In the genomic region with DNA sequence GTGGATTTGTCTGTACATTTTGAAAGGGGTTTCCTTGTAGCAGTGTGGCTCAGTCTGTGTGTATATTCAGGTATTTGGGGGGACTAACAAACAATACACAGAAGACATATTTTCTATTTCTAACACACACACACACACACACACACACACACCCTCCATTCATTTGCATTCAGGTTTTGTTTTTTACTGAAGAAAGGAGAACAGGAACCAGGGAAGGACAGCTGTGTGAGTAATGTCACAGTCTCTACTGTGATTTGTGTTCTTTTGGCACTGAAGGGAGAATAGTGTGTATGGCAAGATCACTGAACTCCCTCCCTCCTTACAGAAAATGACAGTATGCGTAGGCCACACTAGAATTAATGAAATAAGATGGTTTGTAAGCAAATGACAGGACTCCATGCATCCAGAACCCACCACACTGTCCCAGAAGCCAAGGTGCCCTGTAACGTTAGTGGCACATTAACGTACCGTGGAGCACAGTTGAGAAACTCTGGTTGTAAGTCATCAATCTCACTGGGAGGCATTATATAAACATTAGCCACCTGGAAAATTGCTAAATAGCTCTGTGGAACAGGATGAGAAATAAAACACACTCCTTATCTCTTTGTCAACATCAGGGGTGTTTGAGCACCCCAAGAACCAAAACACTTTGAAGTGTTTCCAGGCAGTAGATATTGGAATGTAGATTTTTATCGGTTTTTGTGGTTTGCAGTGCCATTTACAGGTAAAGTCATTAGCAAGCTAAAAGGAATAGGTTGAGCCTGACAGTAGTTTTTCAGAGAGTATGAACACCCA, we compare ENCODE assay signal across 24 mouse cellular contexts. TPM values are rescaled to one million over a fixed set of nuclear protein-coding genes. Genes with fewer than 3 reads are reported as not detected.
A peak's percentile ranks its signal among the peaks of the same experiment; 100 is the strongest.
DNase-seq lines count a peak whose midpoint lies in the region; ATAC-seq lines count a peak whose summit lies in the region.
"Had no signal": no experiment of that assay in that cellular context is flagged by ENCODE, and none has a peak within 500 bp of the region (broad histone marks: within the 10 kb centered on the region; RNA-seq: fewer than 3 reads in every experiment).

No protein-coding gene starts in this region.

- H3K27ac ChIP-seq in heart, embryonic 10.5 days, result no peak overlapping the region
- H3K27ac ChIP-seq in liver, embryonic 13.5 days, result no peak overlapping the region
- no peak overlapping the region for H3K27ac ChIP-seq in liver, embryonic 12.5 days
- H3K27ac ChIP-seq: embryonic facial prominence, embryonic 12.5 days; forebrain, embryonic 15.5 days; heart, adult 2 months; hindbrain, embryonic 12.5 days; midbrain, embryonic 13.5 days; neural tube, embryonic 12.5 days had no signal

- 0 out of 2 replicates have a peak, but pooled peaks have one; percentile 36 for ATAC-seq in liver, embryonic 13.5 days (ENCODE audit: low read depth)
- ATAC-seq in liver, embryonic 12.5 days, result no peak
- ATAC-seq: forebrain, embryonic 15.5 days; intestine, postnatal 0 days; midbrain, embryonic 13.5 days had no signal

- no peaks in the 10 kb centered on the region for H3K27me3 ChIP-seq in heart, embryonic 10.5 days (ENCODE audit: insufficient read depth, poor library complexity, severe bottlenecking)
- no peaks in the 10 kb centered on the region for H3K27me3 ChIP-seq in liver, embryonic 13.5 days
- no peaks in the 10 kb centered on the region for H3K27me3 ChIP-seq in liver, embryonic 12.5 days (replicated peaks)
- H3K27me3 ChIP-seq: embryonic facial prominence, embryonic 12.5 days; forebrain, embryonic 15.5 days; hindbrain, embryonic 12.5 days; midbrain, embryonic 13.5 days; neural tube, embryonic 12.5 days had no signal

- no peaks in the 10 kb centered on the region for H3K9me3 ChIP-seq in heart, embryonic 10.5 days
- H3K9me3 ChIP-seq in liver, embryonic 13.5 days (replicated peaks), result no peaks in the 10 kb centered on the region
- no peaks in the 10 kb centered on the region for H3K9me3 ChIP-seq in liver, embryonic 12.5 days (replicated peaks)
- H3K9me3 ChIP-seq: embryonic facial prominence, embryonic 12.5 days; forebrain, embryonic 15.5 days; G1E; hindbrain, embryonic 12.5 days; midbrain, embryonic 13.5 days; neural tube, embryonic 12.5 days had no signal

- DNase-seq in heart, adult 11 months, result peak; percentile 49
- no peak for DNase-seq in heart, embryonic 10.5 days (ENCODE audit: low spot score)
- no peak for DNase-seq in liver, embryonic 13.5 days
- DNase-seq in fat pad, adult 2 months (ENCODE audit: extremely low read depth, low read depth, low spot score), result peak; percentile 31
- DNase-seq in layer of hippocampus, postnatal 14 days (ENCODE audit: low spot score in 2 of 2), result no peak
- DNase-seq in frontal cortex, adult 2 months (ENCODE audit: extremely low spot score in 1 of 2, low spot score in 1 of 2), result no peak
- DNase-seq: adrenal gland, adult 8-10 months; cerebellum, adult 2 months; cerebellum, postnatal 25 days; gastrocnemius, postnatal 10 days; heart, adult 2 months; kidney, postnatal 25 days; lung, embryonic 14.5 days; retina, postnatal 1 day; thymus, adult 18-20 months; thymus, postnatal 4 days had no signal

- H3K36me3 ChIP-seq in heart, embryonic 10.5 days, result no peaks in the 10 kb centered on the region
- no peaks in the 10 kb centered on the region for H3K36me3 ChIP-seq in liver, embryonic 13.5 days
- H3K36me3 ChIP-seq in liver, embryonic 12.5 days, result no peaks in the 10 kb centered on the region
- H3K36me3 ChIP-seq: embryonic facial prominence, embryonic 12.5 days; forebrain, embryonic 15.5 days; G1E; hindbrain, embryonic 12.5 days; midbrain, embryonic 13.5 days; neural tube, embryonic 12.5 days had no signal

- 67% methylated on average over 5 of the region's 5 CpGs for WGBS in heart, embryonic 10.5 days
- WGBS in liver, embryonic 13.5 days (ENCODE audit: insufficient replicate concordance), result 58% methylated on average over 5 of the region's 5 CpGs
- WGBS in liver, embryonic 12.5 days (ENCODE audit: insufficient replicate concordance), result 60% methylated on average over 5 of the region's 5 CpGs

- H3K4me1 ChIP-seq in heart, embryonic 10.5 days, result no peaks in the 10 kb centered on the region
- no peaks in the 10 kb centered on the region; the same call in 1 of the 2 replicates for H3K4me1 ChIP-seq in liver, embryonic 13.5 days (replicated peaks)
- no peaks in the 10 kb centered on the region for H3K4me1 ChIP-seq in liver, embryonic 12.5 days
- H3K4me1 ChIP-seq: embryonic facial prominence, embryonic 12.5 days; forebrain, embryonic 15.5 days; hindbrain, embryonic 12.5 days; midbrain, embryonic 13.5 days; neural tube, embryonic 12.5 days had no signal

- H3K4me3 ChIP-seq in heart, embryonic 10.5 days, result no peak overlapping the region
- no peak overlapping the region for H3K4me3 ChIP-seq in liver, embryonic 13.5 days (replicated peaks)
- no peak overlapping the region for H3K4me3 ChIP-seq in liver, embryonic 12.5 days
- H3K4me3 ChIP-seq: embryonic facial prominence, embryonic 12.5 days; forebrain, embryonic 15.5 days; heart, adult 2 months; hindbrain, embryonic 12.5 days; midbrain, embryonic 13.5 days; neural tube, embryonic 12.5 days had no signal

- no peak overlapping the region for H3K9ac ChIP-seq in liver, embryonic 13.5 days
- no peak overlapping the region for H3K9ac ChIP-seq in liver, embryonic 12.5 days
- H3K9ac ChIP-seq: embryonic facial prominence, embryonic 12.5 days; forebrain, embryonic 15.5 days; hindbrain, embryonic 12.5 days; lung, embryonic 14.5 days; midbrain, embryonic 13.5 days; neural tube, embryonic 12.5 days had no signal

- H3K4me2 ChIP-seq in liver, embryonic 13.5 days, result no peak overlapping the region
- no peak overlapping the region for H3K4me2 ChIP-seq in liver, embryonic 12.5 days
- H3K4me2 ChIP-seq: embryonic facial prominence, embryonic 12.5 days; forebrain, embryonic 15.5 days; hindbrain, embryonic 12.5 days; lung, embryonic 14.5 days; midbrain, embryonic 13.5 days; neural tube, embryonic 12.5 days had no signal

RNA-seq across cellular contexts. Expression of a gene that starts 59.9 kb away (rescaled TPM):
- 12.0 and 16.2 TPM in 2 replicates for polyA plus RNA-seq in heart, embryonic 10.5 days (2016; fragmentation: Nextera tagmentation; extraction: Ambion mirVana)
- polyA plus RNA-seq in liver, embryonic 13.5 days (2015; fragmentation: Nextera tagmentation; extraction: Ambion mirVana), result 5.1 and 7.2 TPM in 2 replicates
- polyA plus RNA-seq in liver, embryonic 12.5 days (2016; fragmentation: Nextera tagmentation; extraction: Ambion mirVana), result 8.5 and 8.7 TPM in 2 replicates
- total RNA-seq in layer of hippocampus, postnatal 14 days (2021), result 1 to 10 TPM; 7.0 to 8.9 TPM
- polyA plus RNA-seq in frontal cortex, adult 2 months (2012; rRNA removed), result 7.9 and 9.3 TPM in 2 replicates

Comparison
In these comparisons a context has a peak if more than half of its experiments do, and no peak if none do; other contexts are left out.
1. DNase-seq: peak in heart, adult 11 months (single experiment) and fat pad, adult 2 months (single experiment); none in heart, embryonic 10.5 days (single experiment), liver, embryonic 13.5 days (single experiment), layer of hippocampus, postnatal 14 days (0 of 2) and frontal cortex, adult 2 months (0 of 2).